Mouse (Mus musculus) intestine, postnatal 0 days (tissue): ENCODE measurements around the gene Dpep2nb. TPM values are rescaled to one million over a fixed set of nuclear protein-coding genes. Genes with fewer than 3 reads are reported as not detected.
A peak's percentile ranks its signal among the peaks of the same experiment; 100 is the strongest.

Source experiments
- ATAC-seq: fragments of 200-750 bp; cut with Nextera tagmentation; 2 replicates; pipeline ENCODE4 v1.8.0; 2017; ENCODE audit warnings: mild to moderate bottlenecking, moderate TSS enrichment, moderate library complexity
- H3K27ac ChIP-seq: fragments of 300-500 bp; sonication (generic); 2 replicates; pipeline ENCODE4 v1.5.1; 2014; ENCODE audit warnings: mild to moderate bottlenecking, low read depth, low read length, moderate library complexity
- H3K27me3 ChIP-seq: fragments of 300-500 bp; sonication (generic); replicated peaks from 2 replicates; pipeline ENCODE4 v1.6.1; 2014; ENCODE audit warnings: low read length, mixed read lengths; ENCODE audit not compliant: control insufficient read depth, insufficient read depth
- H3K36me3 ChIP-seq: fragments of 300-500 bp; sonication (generic); 2 replicates; pipeline ENCODE4 v1.6.1; 2014; ENCODE audit warnings: mild to moderate bottlenecking, moderate library complexity; ENCODE audit not compliant: control insufficient read depth, insufficient read depth
- H3K4me1 ChIP-seq: fragments of 300-500 bp; sonication (generic); replicated peaks from 2 replicates; pipeline ENCODE4 v1.6.1; 2014; ENCODE audit warnings: antibody characterized with exemption, low read length, mixed read lengths; ENCODE audit not compliant: control insufficient read depth, insufficient read depth
- H3K4me2 ChIP-seq: fragments of 300-500 bp; sonication (generic); replicated peaks from 2 replicates; pipeline ENCODE4 v1.6.1; 2014; ENCODE audit warnings: low read depth, mild to moderate bottlenecking, moderate library complexity
- H3K4me3 ChIP-seq: fragments of 300-500 bp; sonication (generic); 2 replicates; pipeline ENCODE4 v1.5.1; 2014; ENCODE audit warnings: low read depth, low read length
- H3K9ac ChIP-seq: fragments of 300-500 bp; sonication (generic); 2 replicates; pipeline ENCODE4 v1.6.1; 2014; ENCODE audit warnings: mild to moderate bottlenecking, low read depth, low read length
- H3K9me3 ChIP-seq: fragments of 300-500 bp; sonication (generic); 2 replicates; pipeline ENCODE4 v1.6.1; 2016; ENCODE audit warnings: mixed run types; ENCODE audit not compliant: control insufficient read depth
- CTCF ChIP-seq: sonication (generic); IDR thresholded peaks from 2 replicates; pipeline ENCODE4 v1.5.1; 2016; ENCODE audit warnings: low read depth, mild to moderate bottlenecking, control low read depth, antibody characterized with exemption, moderate library complexity
- WGBS: fragments of 180-500 bp; shearing (Covaris S2); extraction: QIAGEN DNeasy Blood & Tissue Kit; methylation state at CpG from one replicate; pipeline ENCODE4 v1.1.7; 2014; 5-methylcytosine and 5-hydroxymethylcytosine counted together
- microRNA-seq: library from miRNA; unstranded; fragments of <30 nt; microRNA quantifications from one replicate; pipeline ENCODE4, GENCODE M21; 2016
- polyA plus RNA-seq: library from polyadenylated mRNA; unstranded; fragments of >200 nt; fragmentation: Nextera tagmentation; extraction: Ambion mirVana; gene quantifications from 2 replicates; pipeline ENCODE4 v1.2.1, GENCODE M21; 2015

The Dpep2nb gene
- polyA plus RNA-seq, 1 experiment from 2014 or later = not detected

DNA sequence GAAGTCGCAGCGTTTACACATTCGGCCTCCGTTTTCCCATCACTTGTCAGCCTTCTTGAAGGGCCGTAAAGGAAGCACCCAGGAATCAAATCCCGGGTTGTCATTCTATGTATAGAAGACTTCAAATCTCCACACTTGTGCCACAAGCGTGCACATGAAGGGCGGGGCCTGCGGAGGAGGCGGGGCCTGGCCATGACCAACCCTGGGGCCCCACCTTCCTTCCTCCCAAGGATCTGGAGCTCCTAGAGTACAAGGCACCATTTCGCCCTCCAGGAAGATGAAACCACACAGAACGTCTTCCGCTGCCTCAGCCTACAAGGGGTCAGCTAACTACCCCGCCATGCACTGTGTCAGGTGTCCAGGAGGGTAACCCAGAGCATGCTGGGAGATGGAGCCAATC, 44.7 kb downstream of the Dpep2nb start:
- Histone ChIP-seq H3K4me3 (no peak overlapping the region), H3K36me3 (no peaks in the 10 kb centered on the region; the same call in 1 of the 2 replicates), H3K27ac (no peak overlapping the region), H3K9me3 (no peaks in the 10 kb centered on the region), H3K4me2 (no peak overlapping the region), H3K9ac (no peak overlapping the region), H3K27me3 (peaks cover 8% of the 10 kb centered on the region; the same call in 1 of the 2 replicates), H3K4me1 (no peaks in the 10 kb centered on the region)
- TF ChIP-seq CTCF = no peak
- WGBS = 81% methylated on average over 14 of the region's 14 CpGs
- no peak for ATAC-seq

DNA sequence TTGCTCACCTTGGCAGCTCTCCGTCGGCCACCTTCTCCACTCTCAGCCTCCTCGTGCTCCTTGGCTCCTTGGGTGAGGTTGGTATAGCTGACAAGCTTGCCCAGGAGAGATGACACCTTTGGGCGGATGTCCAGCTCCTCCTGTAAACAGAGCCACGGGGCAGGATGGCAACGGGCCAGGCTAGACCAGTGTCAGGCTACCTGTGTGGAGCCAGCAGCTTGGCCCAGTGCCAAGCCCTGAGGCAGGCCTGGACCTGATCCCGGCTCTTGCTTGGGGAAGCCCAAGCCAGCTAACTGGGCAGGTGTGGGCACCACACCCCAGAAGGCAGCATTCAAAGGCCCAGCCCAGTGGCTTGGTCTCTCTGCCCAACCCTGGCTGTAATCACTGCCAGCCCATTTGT, 46.4 kb downstream of the Dpep2nb start:
- Histone ChIP-seq H3K9ac (no peak overlapping the region), H3K4me3 (no peak overlapping the region), H3K36me3 (no peaks in the 10 kb centered on the region; the same call in none of the 2 replicates), H3K27me3 (no peaks in the 10 kb centered on the region), H3K27ac (no peak overlapping the region), H3K9me3 (no peaks in the 10 kb centered on the region), H3K4me1 (no peaks in the 10 kb centered on the region), H3K4me2 (no peak overlapping the region)
- 64% methylated on average over 7 of the region's 7 CpGs for WGBS
- no peak for TF ChIP-seq CTCF
- ATAC-seq = peak; percentile 70; the same call in 1 of the 2 replicates

DNA sequence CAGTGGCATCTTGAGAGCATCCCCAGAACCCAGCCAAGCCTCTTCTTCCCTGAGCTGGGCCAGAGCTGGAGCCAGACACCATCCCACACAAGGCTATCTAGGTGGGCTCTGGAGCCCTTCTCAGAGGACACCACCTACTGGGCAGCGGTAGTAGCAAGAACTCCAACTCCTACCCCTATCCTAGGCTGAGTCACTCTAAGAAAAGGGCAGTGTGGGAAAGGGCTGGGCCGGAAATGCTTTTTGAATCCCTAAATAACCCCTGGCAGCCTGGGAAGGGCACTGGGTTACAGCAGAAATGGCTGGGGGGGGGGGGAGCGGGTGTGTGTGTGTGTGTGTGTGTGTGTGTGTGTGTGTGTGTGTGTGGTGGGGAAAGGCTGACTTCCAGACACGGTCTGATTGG, 48.0 kb downstream of the Dpep2nb start:
- 56% methylated on average over 2 of the region's 4 CpGs for WGBS
- H3K4me3 ChIP-seq = no peak overlapping the region
- no peak for ATAC-seq

DNA sequence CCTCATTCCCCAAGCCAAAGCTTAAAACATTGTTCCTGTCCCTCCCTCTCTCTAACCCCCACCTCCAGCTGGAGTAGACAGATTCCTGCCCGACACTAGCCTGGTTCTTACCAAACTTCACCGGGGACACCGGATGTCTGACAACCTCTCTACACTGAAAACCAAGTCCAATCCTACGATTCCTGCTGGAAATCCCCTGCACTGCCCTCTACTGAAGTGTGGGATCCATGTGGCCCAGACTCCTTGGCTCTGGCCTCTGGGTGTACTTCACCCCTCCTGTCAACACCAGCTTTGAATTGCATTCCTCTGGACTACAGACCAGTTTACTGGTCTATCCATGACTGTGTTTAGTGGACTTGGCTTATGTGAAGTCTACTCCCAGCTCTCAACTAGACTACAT, 49.2 kb downstream of the Dpep2nb start:
- H3K4me3 ChIP-seq = no peak overlapping the region
- ATAC-seq = no peak
- H3K4me2 ChIP-seq = no peak overlapping the region
- no peak overlapping the region for H3K27ac ChIP-seq
- H3K9me3 ChIP-seq = no peaks in the 10 kb centered on the region
- H3K27me3 ChIP-seq = no peaks in the 10 kb centered on the region
- 87% methylated on average over 4 of the region's 4 CpGs for WGBS
- TF ChIP-seq CTCF = no peak
- no peaks in the 10 kb centered on the region for H3K4me1 ChIP-seq
- no peak overlapping the region for H3K9ac ChIP-seq
- H3K36me3 ChIP-seq = peaks cover 12% of the 10 kb centered on the region

More for the DNA sequence above, 48.0 kb downstream of the Dpep2nb start:
- H3K27me3 ChIP-seq = no peaks in the 10 kb centered on the region
- H3K4me2 ChIP-seq = no peak overlapping the region
- H3K27ac ChIP-seq = no peak overlapping the region
- no peak overlapping the region for H3K9ac ChIP-seq
- TF ChIP-seq CTCF = peak; percentile 22
- H3K4me1 ChIP-seq = no peaks in the 10 kb centered on the region
- H3K9me3 ChIP-seq = no peaks in the 10 kb centered on the region
- peaks cover 8% of the 10 kb centered on the region for H3K36me3 ChIP-seq

DNA sequence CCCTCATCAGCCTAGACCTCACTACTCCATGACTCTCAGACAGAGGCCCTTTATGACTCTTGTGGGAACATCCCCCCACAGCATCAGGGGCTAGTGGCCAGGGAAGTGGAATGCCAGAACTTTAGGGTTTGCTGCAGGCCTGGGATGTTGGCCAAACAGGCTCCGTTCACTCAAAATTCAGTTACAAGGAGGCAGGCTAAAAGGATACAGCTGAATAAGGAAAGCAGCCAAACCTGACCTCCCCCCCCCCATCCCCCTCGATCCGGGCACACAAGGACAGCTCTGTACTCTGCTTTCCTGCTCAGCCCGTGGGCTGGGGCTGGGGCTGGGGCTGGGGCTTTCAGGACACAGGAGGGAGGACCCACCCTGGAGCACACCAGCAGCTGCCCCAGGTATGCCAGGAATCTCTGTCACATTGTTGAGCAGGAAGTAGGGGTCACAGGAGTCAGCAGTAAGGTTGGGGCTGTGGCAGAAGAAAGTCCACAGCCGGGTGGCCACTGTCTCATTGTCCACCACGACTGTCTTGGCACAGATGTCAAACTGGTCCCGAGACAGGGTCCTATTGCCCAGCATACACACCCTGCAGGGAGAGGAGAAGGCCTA, 54.6 kb downstream of the Dpep2nb start:
- ATAC-seq = no peak
- H3K27ac ChIP-seq = no peak overlapping the region
- H3K9me3 ChIP-seq = no peaks in the 10 kb centered on the region
- no peaks in the 10 kb centered on the region for H3K27me3 ChIP-seq
- TF ChIP-seq CTCF = no peak
- H3K36me3 ChIP-seq = peaks cover 49% of the 10 kb centered on the region
- H3K4me3 ChIP-seq = no peak overlapping the region
- H3K4me2 ChIP-seq = no peak overlapping the region
- no peak overlapping the region for H3K9ac ChIP-seq
- WGBS = 33% methylated on average over 7 of the region's 7 CpGs
- H3K4me1 ChIP-seq = no peaks in the 10 kb centered on the region

DNA sequence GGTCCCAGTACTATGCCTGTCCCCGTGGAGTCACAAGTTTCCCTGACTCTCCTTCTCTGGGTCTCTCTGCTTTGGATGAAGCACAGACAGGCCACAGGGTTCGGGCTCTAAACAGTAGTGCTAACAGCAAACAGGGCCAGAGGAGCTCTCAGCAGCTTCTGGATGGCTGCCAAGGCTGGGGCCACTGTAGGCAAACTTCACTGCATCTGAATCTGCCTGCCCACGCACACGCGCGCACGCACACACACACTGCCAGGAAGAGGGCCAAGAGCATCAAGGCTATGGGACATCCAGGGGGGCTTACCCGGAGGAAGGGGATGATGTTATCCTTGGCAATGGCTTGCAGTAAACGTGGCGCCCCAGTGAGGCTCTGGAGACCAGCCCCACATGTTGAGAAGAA, 56.4 kb downstream of the Dpep2nb start:
- Histone ChIP-seq H3K27ac (no peak overlapping the region), H3K27me3 (no peaks in the 10 kb centered on the region), H3K9me3 (no peaks in the 10 kb centered on the region), H3K36me3 (peaks cover 50% of the 10 kb centered on the region), H3K9ac (no peak overlapping the region), H3K4me1 (no peaks in the 10 kb centered on the region), H3K4me2 (no peak overlapping the region), H3K4me3 (no peak overlapping the region)
- TF ChIP-seq CTCF = no peak
- no peak for ATAC-seq
- WGBS = 59% methylated on average over 10 of the region's 10 CpGs

Small RNAs within 50 kb of the gene (microRNA-seq; reads per million reads assigned to microRNA genes)
- not detected for gene Mir7074

Other genes with a start within 250 kb of the Dpep2nb start
- gene Gfod2, start 247.3 kb downstream of the Dpep2nb start, polyA plus RNA-seq = 4.0 and 4.4 TPM in 2 replicates
- gene Ranbp10, start 178.6 kb downstream of the Dpep2nb start, polyA plus RNA-seq = 4.1 and 4.6 TPM in 2 replicates
- gene Tsnaxip1, start 178.2 kb downstream of the Dpep2nb start, polyA plus RNA-seq = not detected in 2 replicates
- gene Cenpt, start 152.7 kb downstream of the Dpep2nb start, polyA plus RNA-seq = 8.5 and 9.3 TPM in 2 replicates
- gene Thap11, start 150.8 kb downstream of the Dpep2nb start, polyA plus RNA-seq = 28.3 and 29.2 TPM in 2 replicates
- 87.7 and 97.3 TPM in 2 replicates for gene Nutf2, start 145.4 kb downstream of the Dpep2nb start, polyA plus RNA-seq
- 9.8 and 11.5 TPM in 2 replicates for gene Edc4, start 125.1 kb downstream of the Dpep2nb start, polyA plus RNA-seq
- 0.35 TPM in 1 of 2 replicates, not detected in the other for gene Nrn1l, start 112.4 kb downstream of the Dpep2nb start, polyA plus RNA-seq
- 11.0 and 12.5 TPM in 2 replicates for gene Pskh1, start 105.5 kb downstream of the Dpep2nb start, polyA plus RNA-seq
- 0.63 and 1.4 TPM in 2 replicates for gene Ctrl, start 72.1 kb downstream of the Dpep2nb start, polyA plus RNA-seq
- gene Psmb10, start 67.5 kb downstream of the Dpep2nb start, polyA plus RNA-seq = 186 and 204 TPM in 2 replicates
- gene Lcat, start 62.6 kb downstream of the Dpep2nb start, polyA plus RNA-seq = 0.20 and 0.37 TPM in 2 replicates
- 6.8 and 8.0 TPM in 2 replicates for gene Slc12a4, start 39.9 kb downstream of the Dpep2nb start, polyA plus RNA-seq
- not detected in 2 replicates for gene Dpep3, start 26.5 kb downstream of the Dpep2nb start, polyA plus RNA-seq
- 7.6 and 8.3 TPM in 2 replicates for gene Dus2, start 14.6 kb downstream of the Dpep2nb start, polyA plus RNA-seq
- gene Ddx28, start 5.9 kb upstream of the Dpep2nb start, polyA plus RNA-seq = 7.5 and 8.5 TPM in 2 replicates
- 3.1 and 4.1 TPM in 2 replicates for gene Nfatc3, start 52.9 kb upstream of the Dpep2nb start, polyA plus RNA-seq
- gene Esrp2, start 131.0 kb upstream of the Dpep2nb start, polyA plus RNA-seq = 9.2 and 11.0 TPM in 2 replicates
- gene Pla2g15, start 144.4 kb upstream of the Dpep2nb start, polyA plus RNA-seq = 7.4 and 7.9 TPM in 2 replicates
- 18.0 and 18.4 TPM in 2 replicates for gene Slc7a6, start 162.9 kb upstream of the Dpep2nb start, polyA plus RNA-seq
- gene Slc7a6os, start 205.0 kb upstream of the Dpep2nb start, polyA plus RNA-seq = 17.0 and 21.0 TPM in 2 replicates
- 11.7 and 12.2 TPM in 2 replicates for gene Prmt7, start 205.0 kb upstream of the Dpep2nb start, polyA plus RNA-seq